Mouse (Mus musculus): ENCODE measurements around the gene Map2k7. TPM values are rescaled to one million over a fixed set of nuclear protein-coding genes. Genes with fewer than 3 reads are reported as not detected.
"Not testable (repeated sequence)": the region's sequence is repeated elsewhere in the genome, so short reads cannot be mapped to it uniquely, and the experiment has no call there.

Gene Map2k7
- polyA plus RNA-seq, 1 experiment from 2014 or later, result 20.3 TPM

- 41% methylated on average over 8 of the region's 8 CpGs for WGBS
- ATAC-seq (no peak), DNase-seq (ENCODE audit: low spot score) (no peak)
- Histone ChIP-seq H3K4me1 (ENCODE audit: control insufficient read depth, insufficient read depth, low read length) (peaks cover 15% of the 10 kb centered on the region), H3K4me3 (ENCODE audit: low read depth, low read length) (peak overlapping the region; percentile 90), H3K9me3 (replicated peaks; ENCODE audit: control insufficient read depth, low read length) (no peaks in the 10 kb centered on the region), H3K4me2 (ENCODE audit: low read length) (peak overlapping the region; percentile 68), H3K27ac (ENCODE audit: low read depth, low read length) (peak overlapping the region; percentile 65; the same call in 1 of the 2 replicates), H3K36me3 (ENCODE audit: control insufficient read depth, insufficient read depth, low read length) (peaks cover 50% of the 10 kb centered on the region), H3K9ac (ENCODE audit: low read length) (peak overlapping the region; percentile 81; the same call in 1 of the 2 replicates), H3K27me3 (replicated peaks; ENCODE audit: control insufficient read depth, insufficient read depth, low read length) (no peaks in the 10 kb centered on the region)
These were observed 13.7 kb downstream of the Map2k7 start for GRCm38 (mm10) chr8:4252116-4252760.

- under 1% methylated on average over 65 of the region's 69 CpGs for WGBS
- DNase-seq (ENCODE audit: low spot score) (peak; percentile 98), ATAC-seq (peak; percentile 92)
- Histone ChIP-seq H3K27me3 (replicated peaks; ENCODE audit: control insufficient read depth, insufficient read depth, low read length) (no peaks in the 10 kb centered on the region), H3K4me2 (ENCODE audit: low read length) (peak within 1 kb of the TSS; percentile 68), H3K27ac (ENCODE audit: low read depth, low read length) (peak within 1 kb of the TSS; percentile 92), H3K4me3 (ENCODE audit: low read depth, low read length) (peak within 1 kb of the TSS; percentile 90), H3K9ac (ENCODE audit: low read length) (peak within 1 kb of the TSS; percentile 81), H3K9me3 (replicated peaks; ENCODE audit: control insufficient read depth, low read length) (no peaks in the 10 kb centered on the region), H3K4me1 (ENCODE audit: control insufficient read depth, insufficient read depth, low read length) (peaks cover 22% of the 10 kb centered on the region), H3K36me3 (ENCODE audit: control insufficient read depth, insufficient read depth, low read length) (peaks cover 46% of the 10 kb centered on the region)
These were observed 14.6 kb downstream of the Map2k7 start, which contains the start of gene Snapc2 for GRCm38 (mm10) chr8:4252934-4253841. Snapc2 (plus strand) TSS chr8:4253080.

- H3K4me1 ChIP-seq (ENCODE audit: control insufficient read depth, insufficient read depth, low read length), result peaks cover 22% of the 10 kb centered on the region
- 39% methylated on average over 6 of the region's 6 CpGs for WGBS
These were observed 15.5 kb downstream of the Map2k7 start for GRCm38 (mm10) chr8:4254001-4254400.

GRCm38 (mm10) chr8:4255471-4255870, 16.9 kb downstream of the Map2k7 start:
- H3K9me3 ChIP-seq (replicated peaks; ENCODE audit: control insufficient read depth, low read length); H3K27me3 ChIP-seq (replicated peaks; ENCODE audit: control insufficient read depth, insufficient read depth, low read length); DNase-seq (ENCODE audit: low spot score); H3K27ac ChIP-seq (ENCODE audit: low read depth, low read length); H3K9ac ChIP-seq (ENCODE audit: low read length); ATAC-seq; H3K4me3 ChIP-seq (ENCODE audit: low read depth, low read length); H3K4me2 ChIP-seq (ENCODE audit: low read length): not testable (repeated sequence)
- H3K36me3 ChIP-seq (ENCODE audit: control insufficient read depth, insufficient read depth, low read length), result peaks cover 43% of the 10 kb centered on the region
- 89% methylated on average over 7 of the region's 7 CpGs for WGBS
- H3K4me1 ChIP-seq (ENCODE audit: control insufficient read depth, insufficient read depth, low read length), result peaks cover 25% of the 10 kb centered on the region

More at GRCm38 (mm10) chr8:4254001-4254400, 15.5 kb downstream of the Map2k7 start:
- ATAC-seq (no peak), DNase-seq (ENCODE audit: low spot score) (peak; percentile 89)
- Histone ChIP-seq H3K27me3 (replicated peaks; ENCODE audit: control insufficient read depth, insufficient read depth, low read length) (no peaks in the 10 kb centered on the region), H3K27ac (ENCODE audit: low read depth, low read length) (peak overlapping the region; percentile 92; the same call in 1 of the 2 replicates), H3K9ac (ENCODE audit: low read length) (peak overlapping the region; percentile 32; the same call in 1 of the 2 replicates), H3K4me3 (ENCODE audit: low read depth, low read length) (peak overlapping the region; percentile 90; the same call in 1 of the 2 replicates), H3K4me2 (ENCODE audit: low read length) (peak overlapping the region; percentile 68), H3K36me3 (ENCODE audit: control insufficient read depth, insufficient read depth, low read length) (peaks cover 42% of the 10 kb centered on the region), H3K9me3 (replicated peaks; ENCODE audit: control insufficient read depth, low read length) (no peaks in the 10 kb centered on the region)

- H3K4me2 ChIP-seq (ENCODE audit: low read length), result peak overlapping the region; percentile 74
- H3K4me3 ChIP-seq (ENCODE audit: low read depth, low read length), result peak overlapping the region; percentile 93
- H3K27ac ChIP-seq (ENCODE audit: low read depth, low read length), result peak overlapping the region; percentile 97; the same call in 1 of the 2 replicates
- ATAC-seq, result no peak
- H3K27me3 ChIP-seq (replicated peaks; ENCODE audit: control insufficient read depth, insufficient read depth, low read length), result no peaks in the 10 kb centered on the region
- 48% methylated on average over 4 of the region's 4 CpGs for WGBS
- no peaks in the 10 kb centered on the region for H3K9me3 ChIP-seq (replicated peaks; ENCODE audit: control insufficient read depth, low read length)
- DNase-seq (ENCODE audit: low spot score), result peak; percentile 46
- peak overlapping the region; percentile 96 for H3K9ac ChIP-seq (ENCODE audit: low read length)
- peaks cover 55% of the 10 kb centered on the region for H3K36me3 ChIP-seq (ENCODE audit: control insufficient read depth, insufficient read depth, low read length)
- H3K4me1 ChIP-seq (ENCODE audit: control insufficient read depth, insufficient read depth, low read length), result peaks cover 25% of the 10 kb centered on the region
These were observed 18.4 kb downstream of the Map2k7 start for GRCm38 (mm10) chr8:4256911-4257310.

- no peak for ATAC-seq
- no peaks in the 10 kb centered on the region for H3K27me3 ChIP-seq (replicated peaks; ENCODE audit: control insufficient read depth, insufficient read depth, low read length)
- peaks cover 25% of the 10 kb centered on the region for H3K4me1 ChIP-seq (ENCODE audit: control insufficient read depth, insufficient read depth, low read length)
- no peak for DNase-seq (ENCODE audit: low spot score)
- peak overlapping the region; percentile 97 for H3K27ac ChIP-seq (ENCODE audit: low read depth, low read length)
- peak overlapping the region; percentile 74 for H3K4me2 ChIP-seq (ENCODE audit: low read length)
- peak overlapping the region; percentile 93 for H3K4me3 ChIP-seq (ENCODE audit: low read depth, low read length)
- H3K36me3 ChIP-seq (ENCODE audit: control insufficient read depth, insufficient read depth, low read length), result peaks cover 60% of the 10 kb centered on the region
- 70% methylated on average over 4 of the region's 4 CpGs for WGBS
- H3K9me3 ChIP-seq (replicated peaks; ENCODE audit: control insufficient read depth, low read length), result no peaks in the 10 kb centered on the region
- peak overlapping the region; percentile 96 for H3K9ac ChIP-seq (ENCODE audit: low read length)
These were observed 18.8 kb downstream of the Map2k7 start for GRCm38 (mm10) chr8:4257350-4257749.

- Histone ChIP-seq H3K36me3 (ENCODE audit: control insufficient read depth, insufficient read depth, low read length) (peaks cover 68% of the 10 kb centered on the region), H3K4me3 (ENCODE audit: low read depth, low read length) (peak overlapping the region; percentile 93), H3K27me3 (replicated peaks; ENCODE audit: control insufficient read depth, insufficient read depth, low read length) (no peaks in the 10 kb centered on the region), H3K4me1 (ENCODE audit: control insufficient read depth, insufficient read depth, low read length) (peaks cover 25% of the 10 kb centered on the region), H3K4me2 (ENCODE audit: low read length) (peak overlapping the region; percentile 74), H3K9me3 (replicated peaks; ENCODE audit: control insufficient read depth, low read length) (no peaks in the 10 kb centered on the region), H3K9ac (ENCODE audit: low read length) (peak overlapping the region; percentile 96), H3K27ac (ENCODE audit: low read depth, low read length) (peak overlapping the region; percentile 97)
- 2% methylated on average over 35 of the region's 35 CpGs for WGBS
- DNase-seq (ENCODE audit: low spot score), result peak; percentile 84
- peak; percentile 71 for ATAC-seq
These were observed 19.7 kb downstream of the Map2k7 start for GRCm38 (mm10) chr8:4258233-4258632.

- Histone ChIP-seq H3K4me2 (ENCODE audit: low read length) (peak overlapping the region; percentile 74), H3K9ac (ENCODE audit: low read length) (peak overlapping the region; percentile 96), H3K27ac (ENCODE audit: low read depth, low read length) (peak overlapping the region; percentile 97), H3K9me3 (replicated peaks; ENCODE audit: control insufficient read depth, low read length) (no peaks in the 10 kb centered on the region), H3K4me3 (ENCODE audit: low read depth, low read length) (peak overlapping the region; percentile 93), H3K36me3 (ENCODE audit: control insufficient read depth, insufficient read depth, low read length) (peaks cover 72% of the 10 kb centered on the region), H3K4me1 (ENCODE audit: control insufficient read depth, insufficient read depth, low read length) (peaks cover 25% of the 10 kb centered on the region), H3K27me3 (replicated peaks; ENCODE audit: control insufficient read depth, insufficient read depth, low read length) (no peaks in the 10 kb centered on the region)
- ATAC-seq (peak; percentile 75), DNase-seq (ENCODE audit: low spot score) (no peak)
- WGBS, result under 1% methylated on average over 31 of the region's 32 CpGs
These were observed 20.1 kb downstream of the Map2k7 start for GRCm38 (mm10) chr8:4258678-4259077.
